Mouse (Mus musculus) ES-Bruce4 (cell line): Measurements from ENCODE around the gene 4930415O20Rik.

Experiments
- CTCF ChIP-seq: IDR thresholded peaks from one replicate; pipeline ENCODE4 v1.8.1; 2011; ENCODE audit warnings: low read depth, low read length
- EP300 ChIP-seq: IDR thresholded peaks from 2 replicates; pipeline ENCODE4 v1.6.1; 2011; ENCODE audit warnings: low read depth, low read length; ENCODE audit not compliant: insufficient read depth

DNA sequence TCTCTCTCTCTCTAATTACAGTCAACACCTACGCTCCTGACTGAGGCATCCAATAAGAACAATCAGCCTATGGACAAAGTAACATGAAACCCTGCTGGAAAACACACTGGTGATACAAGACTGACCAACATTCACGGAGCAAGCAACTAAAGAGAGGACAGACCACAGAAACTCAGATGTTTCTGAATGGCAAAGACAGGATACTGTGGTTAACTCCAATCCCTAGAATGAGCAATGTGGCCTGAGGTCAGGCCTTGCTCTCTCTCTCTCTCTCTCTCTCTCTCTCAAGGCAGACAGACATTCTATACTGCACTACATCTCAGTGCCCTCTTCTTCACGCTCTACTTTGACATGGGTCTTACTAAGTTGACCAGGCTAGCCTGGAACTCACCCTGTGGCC is 49.6 kb upstream of the 4930415O20Rik start:
- TF ChIP-seq EP300 (no peak), CTCF (no peak)
